Mouse (Mus musculus) brown adipose tissue, adult 24 weeks (tissue): ENCODE results near the gene Arl4d. TPM values are rescaled to one million over a fixed set of nuclear protein-coding genes. Genes with fewer than 3 reads are reported as not detected.

Source experiments
- H3K27ac ChIP-seq: fragments of 200-500 bp; replicated peaks from 2 replicates; pipeline ENCODE4 v1.5.1; 2012; ENCODE audit warnings: low read depth, mild to moderate bottlenecking, low read length
- H3K4me1 ChIP-seq: fragments of 200-500 bp; 2 replicates; pipeline ENCODE4 v1.6.1; 2012; ENCODE audit warnings: low read length, mixed read lengths; ENCODE audit not compliant: control insufficient read depth, insufficient read depth, insufficient read length
- H3K4me3 ChIP-seq: fragments of 200-500 bp; 2 replicates; pipeline ENCODE4 v1.5.1; 2012; ENCODE audit warnings: low read depth, mild to moderate bottlenecking, low read length, moderate library complexity; ENCODE audit not compliant: insufficient read depth
- polyA plus RNA-seq: library from polyadenylated mRNA; stranded (reverse); fragments of >200 nt; gene quantifications from 2 replicates; pipeline ENCODE4 v1.2.4, GENCODE M21; 2012; ENCODE audit not compliant: missing spikeins, insufficient read depth, insufficient read length

Arl4d gene
- polyA plus RNA-seq, 1 experiment, result 3.8 TPM

- Histone ChIP-seq H3K4me3 (no peak overlapping the region), H3K27ac (no peak overlapping the region), H3K4me1 (no peaks in the 10 kb centered on the region)
These were observed 47.5 kb downstream of the Arl4d start for GRCm38 (mm10) chr11:101712811-101713210.

- Histone ChIP-seq H3K27ac (no peak overlapping the region), H3K4me3 (no peak overlapping the region), H3K4me1 (no peaks in the 10 kb centered on the region)
These were observed 48.7 kb downstream of the Arl4d start for GRCm38 (mm10) chr11:101714012-101714411.

Other genes with a start within 250 kb of the Arl4d start
- gene Aarsd1, start 247.9 kb upstream of the Arl4d start, polyA plus RNA-seq, result 20.2 and 30.5 TPM in 2 replicates
- 7.1 and 9.8 TPM in 2 replicates for gene Gm27029, start 240.7 kb upstream of the Arl4d start, polyA plus RNA-seq
- 5.6 and 5.8 TPM in 2 replicates for gene Rundc1, start 240.5 kb upstream of the Arl4d start, polyA plus RNA-seq
- gene Ptges3l, start 240.2 kb upstream of the Arl4d start, polyA plus RNA-seq, result 3.8 and 4.2 TPM in 2 replicates
- gene Rpl27, start 223.2 kb upstream of the Arl4d start, polyA plus RNA-seq, result 376 and 386 TPM in 2 replicates
- 14.8 and 19.7 TPM in 2 replicates for gene Ifi35, start 217.1 kb upstream of the Arl4d start, polyA plus RNA-seq
- gene Rnd2, start 200.5 kb upstream of the Arl4d start, polyA plus RNA-seq, result 3.7 and 3.8 TPM in 2 replicates
- 16.0 and 22.4 TPM in 2 replicates for gene Vat1, start 199.3 kb upstream of the Arl4d start, polyA plus RNA-seq
- gene Brca1, start 113.6 kb upstream of the Arl4d start, polyA plus RNA-seq, result 0.48 TPM in 1 of 2 replicates, not detected in the other
- gene Nbr1, start 113.4 kb upstream of the Arl4d start, polyA plus RNA-seq, result 125 and 139 TPM in 2 replicates
- gene Tmem106a, start 83.3 kb upstream of the Arl4d start, polyA plus RNA-seq, result 31.8 and 39.5 TPM in 2 replicates
- not detected in 2 replicates for gene Gm11634, start 66.3 kb upstream of the Arl4d start, polyA plus RNA-seq
- gene Rdm1, start 38.3 kb upstream of the Arl4d start, polyA plus RNA-seq, result 27.0 and 33.3 TPM in 2 replicates
- gene Dhx8, start 67.4 kb downstream of the Arl4d start, polyA plus RNA-seq, result 6.5 and 11.0 TPM in 2 replicates
- gene Etv4, start 119.8 kb downstream of the Arl4d start, polyA plus RNA-seq, result not detected in 2 replicates
- gene Meox1, start 228.8 kb downstream of the Arl4d start, polyA plus RNA-seq, result 3.8 and 4.4 TPM in 2 replicates